Mouse (Mus musculus): ENCODE results near the gene Aktip.

Gene Aktip

DNA sequence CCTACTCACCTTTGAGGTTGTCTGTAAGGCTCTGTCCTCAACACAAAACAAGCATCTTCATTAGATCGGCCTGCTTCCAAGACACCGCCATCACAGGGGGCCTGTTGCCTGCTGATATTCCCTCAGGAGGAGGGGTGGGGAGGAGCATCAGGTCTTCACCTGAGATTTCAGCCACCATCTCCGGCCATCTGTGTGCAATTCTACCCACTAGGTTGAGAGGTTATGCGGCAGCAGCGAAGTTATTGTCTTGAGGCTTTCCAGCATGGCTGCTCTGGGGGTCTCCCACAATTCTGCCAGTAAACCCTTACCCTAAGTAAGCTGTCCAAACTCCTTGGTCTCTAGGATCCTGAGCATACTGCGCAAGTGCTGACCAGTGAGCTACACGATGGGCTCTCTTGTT, at the start of gene Aktip:
Gene Aktip (minus strand): TSS at position 101 of the 400 bp plus-strand sequence.
- DNase-seq (ENCODE audit: inconsistent age in 2 of 2, low spot score in 1 of 2) = no peak

GRCm38 (mm10) chr8:91245821-91246454, 46.2 kb upstream of the Aktip start:
- no peak for DNase-seq (ENCODE audit: inconsistent age in 2 of 2, low spot score in 1 of 2)

GRCm38 (mm10) chr8:91242721-91243120, 42.9 kb upstream of the Aktip start:
- no peak for DNase-seq (ENCODE audit: inconsistent age in 2 of 2, low spot score in 1 of 2)

DNA sequence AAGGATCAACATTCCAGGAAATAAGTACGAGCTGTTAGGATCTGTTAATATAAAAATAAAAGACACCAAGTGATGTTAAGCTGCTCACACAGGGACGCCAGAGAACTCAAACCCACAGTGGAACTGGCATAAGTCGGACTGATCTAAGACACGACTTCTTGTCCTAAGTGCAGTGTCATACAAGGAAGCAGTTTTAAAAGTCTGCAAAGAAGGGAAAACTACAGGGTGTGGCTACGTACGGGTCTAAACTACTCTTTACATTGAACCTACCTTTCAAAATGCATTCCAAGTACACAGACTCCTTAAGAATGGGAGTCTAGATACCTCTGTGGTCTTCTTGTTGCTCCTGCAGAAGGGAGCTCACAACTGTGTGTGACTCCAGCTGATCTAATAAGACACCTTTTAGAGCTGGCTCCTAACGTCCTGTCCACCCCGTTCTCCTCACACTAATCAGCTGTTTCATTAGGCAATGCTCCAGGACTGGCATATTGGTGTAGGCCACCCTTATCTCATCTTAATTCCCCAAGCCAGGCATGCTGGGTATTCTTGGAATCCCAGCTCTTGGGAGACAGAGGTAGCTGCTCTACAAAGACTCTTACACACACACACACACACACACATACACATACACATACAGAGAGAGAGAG, 42.2 kb upstream of the Aktip start:
- DNase-seq (ENCODE audit: inconsistent age in 2 of 2, low spot score in 1 of 2) = no peak

DNA sequence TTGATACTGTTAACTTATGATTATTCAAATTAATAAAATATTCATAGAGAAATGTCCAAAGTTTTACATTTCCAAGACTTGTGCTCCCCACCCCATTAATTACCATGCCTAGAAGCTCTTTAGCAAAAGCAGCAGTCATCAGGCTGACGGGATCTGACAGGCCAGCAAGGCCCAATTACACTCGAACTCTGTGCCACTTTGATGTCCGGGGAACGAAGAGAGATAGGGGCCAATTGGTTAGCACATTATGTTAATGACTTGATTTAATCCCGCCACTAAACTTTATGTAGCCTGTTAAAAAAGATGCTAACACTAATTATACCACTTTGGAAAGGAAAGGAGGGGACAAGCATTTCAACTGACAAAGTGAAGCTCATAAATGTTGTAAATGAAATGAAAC, 41.6 kb upstream of the Aktip start:
- no peak for DNase-seq (ENCODE audit: inconsistent age in 2 of 2, low spot score in 1 of 2)

- no peak for DNase-seq (ENCODE audit: inconsistent age in 2 of 2, low spot score in 1 of 2)
Measured at GRCm38 (mm10) chr8:91237191-91237590, 37.4 kb upstream of the Aktip start.

- DNase-seq (ENCODE audit: inconsistent age in 2 of 2, low spot score in 1 of 2) = no peak
Measured at GRCm38 (mm10) chr8:91234097-91234496, 34.3 kb upstream of the Aktip start.

DNA sequence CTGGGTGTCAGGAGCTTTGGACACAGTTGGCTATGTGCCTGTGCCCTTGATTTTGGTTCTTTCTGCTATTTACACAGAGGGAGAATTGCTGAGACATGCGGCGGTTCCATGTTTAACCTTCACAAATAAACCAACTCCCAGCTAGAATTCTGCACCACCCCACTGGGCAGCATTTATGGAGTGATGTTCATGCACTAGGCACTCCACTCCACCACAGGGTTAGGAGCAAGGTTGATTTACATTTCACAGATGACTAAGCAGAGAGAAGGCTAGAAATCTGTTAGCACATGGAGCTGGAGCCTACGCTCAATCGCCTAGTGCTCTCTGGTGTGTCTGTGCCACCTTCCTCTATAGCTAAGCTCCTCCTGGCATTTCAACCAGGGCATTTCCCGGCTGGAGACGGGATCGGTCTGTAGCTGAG, 27.7 kb upstream of the Aktip start:
- DNase-seq (ENCODE audit: inconsistent age in 2 of 2, low spot score in 1 of 2) = peak in 1 of 2 experiments; percentile 48

- DNase-seq (ENCODE audit: inconsistent age in 2 of 2, low spot score in 1 of 2) = no peak
Measured at GRCm38 (mm10) chr8:91224227-91224626, 24.5 kb upstream of the Aktip start.

DNA sequence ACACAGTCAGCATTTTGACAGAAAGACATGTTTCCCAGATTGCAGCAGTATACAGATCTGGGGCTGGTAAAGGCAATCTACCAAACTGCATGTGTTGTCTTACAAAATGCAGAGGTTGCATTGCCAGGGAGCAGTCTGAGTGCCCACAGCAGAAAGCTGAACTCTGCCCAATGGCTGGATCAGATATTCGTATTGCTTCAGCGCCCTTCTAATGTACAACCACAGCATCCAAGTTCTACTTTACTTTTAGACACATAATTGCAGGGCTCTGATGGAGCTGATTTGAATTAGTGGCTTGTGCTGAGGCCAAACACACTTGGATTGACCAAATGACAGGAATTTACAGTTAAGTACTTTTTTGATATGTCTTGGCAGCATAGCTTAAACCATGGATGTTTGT, 22.1 kb upstream of the Aktip start:
- no peak for DNase-seq (ENCODE audit: inconsistent age in 2 of 2, low spot score in 1 of 2)

DNA sequence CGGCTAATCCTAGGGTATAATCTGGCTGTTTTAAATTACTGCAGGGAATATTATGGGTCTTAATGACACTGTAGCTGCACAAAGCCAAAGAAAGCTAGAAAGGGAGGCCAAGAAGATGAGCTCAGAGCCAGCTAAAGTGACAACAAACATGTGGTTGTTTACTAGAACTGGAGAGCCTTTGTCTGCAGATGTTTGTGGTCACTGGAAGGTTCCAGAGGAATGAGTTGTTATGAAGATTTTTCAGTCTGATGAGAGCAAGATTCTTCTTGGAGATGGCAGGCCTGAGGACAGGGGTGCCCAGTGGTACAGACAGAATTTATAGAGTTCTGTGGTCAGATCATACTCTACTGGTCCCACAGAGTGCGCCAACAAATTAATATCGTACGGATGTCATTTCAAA, 18.5 kb upstream of the Aktip start:
- no peak for DNase-seq (ENCODE audit: inconsistent age in 2 of 2, low spot score in 1 of 2)

DNA sequence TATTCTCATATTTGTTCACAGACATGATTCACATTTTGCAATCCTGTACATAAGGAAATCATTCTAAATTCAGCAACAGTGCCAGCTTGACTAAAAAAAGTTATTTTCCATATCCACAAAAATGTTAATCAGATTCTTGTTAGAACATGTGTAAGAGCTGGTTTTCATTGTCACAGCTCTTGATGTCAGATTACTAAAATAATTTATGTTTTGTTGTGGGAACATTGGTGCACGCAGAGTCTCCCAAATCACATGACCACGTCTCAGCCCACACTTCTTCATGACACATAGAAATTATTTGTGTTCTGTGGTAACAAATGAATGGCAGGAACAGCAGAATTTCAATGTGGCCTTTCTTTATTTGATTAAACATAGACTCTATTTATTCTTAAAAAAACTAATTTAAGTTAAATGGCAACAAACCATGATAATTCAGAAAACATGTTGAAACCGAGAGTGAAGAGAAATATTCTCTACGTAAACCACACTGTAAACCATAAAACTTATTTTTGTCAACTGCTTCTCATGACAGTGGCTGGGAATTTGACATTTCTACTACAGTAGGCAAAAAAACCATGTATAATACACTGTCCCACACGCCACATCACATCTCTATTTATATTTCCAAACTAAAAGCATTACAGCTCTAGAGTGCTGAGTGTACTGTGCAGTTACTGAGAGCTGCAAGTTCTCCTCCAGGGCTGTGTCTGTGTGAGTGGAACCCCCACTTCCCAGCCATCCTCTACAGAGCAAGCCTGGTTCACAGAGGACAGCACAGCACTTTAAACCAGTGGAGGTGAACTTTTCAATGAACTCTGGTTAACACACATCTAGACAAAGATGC, 17.5 kb upstream of the Aktip start:
- no peak for DNase-seq (ENCODE audit: inconsistent age in 2 of 2, low spot score in 1 of 2)

DNA sequence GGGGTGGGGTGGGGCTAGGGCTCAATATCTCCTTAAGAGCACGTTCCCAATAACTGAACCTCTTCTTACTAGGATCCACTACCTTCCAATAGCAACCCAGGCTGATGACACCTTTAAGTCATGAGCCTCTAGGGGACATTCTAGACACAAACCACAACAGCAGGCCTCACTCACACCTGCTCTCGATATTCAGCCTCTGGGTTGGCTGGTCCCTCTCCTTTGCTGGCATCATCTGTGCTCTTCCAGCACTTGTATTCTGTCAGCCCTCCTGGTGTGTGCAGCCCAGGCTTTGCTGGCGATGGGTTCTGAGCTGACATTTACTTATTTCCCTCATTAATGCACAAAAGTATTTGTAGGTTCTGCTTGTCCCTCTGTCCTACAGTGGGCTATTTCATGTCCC, 14.5 kb upstream of the Aktip start:
- DNase-seq (ENCODE audit: inconsistent age in 2 of 2, low spot score in 1 of 2) = no peak

DNA sequence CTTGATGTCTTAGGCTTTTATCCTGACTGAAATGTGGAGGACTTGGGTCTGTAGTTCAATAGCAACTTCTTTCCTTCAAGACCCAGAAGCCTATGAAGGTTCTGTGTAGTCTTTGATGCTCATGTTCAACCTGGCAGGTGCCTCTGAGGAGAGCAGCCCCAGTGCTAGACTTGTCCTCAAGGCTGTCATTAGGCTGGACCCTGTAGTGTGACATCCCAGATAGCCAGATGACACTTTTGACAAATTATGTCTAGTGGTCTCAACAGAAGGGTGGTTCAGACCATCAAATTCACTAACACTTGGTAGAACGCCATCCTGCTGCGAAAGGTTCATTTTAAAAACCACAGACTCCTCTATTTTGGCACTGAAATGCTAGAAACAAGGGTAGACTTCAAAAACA, 13.2 kb upstream of the Aktip start:
- no peak for DNase-seq (ENCODE audit: inconsistent age in 2 of 2, low spot score in 1 of 2)

GRCm38 (mm10) chr8:91209658-91210057, 9.9 kb upstream of the Aktip start:
- no peak for DNase-seq (ENCODE audit: inconsistent age in 2 of 2, low spot score in 1 of 2)

GRCm38 (mm10) chr8:91207676-91208075, 7.9 kb upstream of the Aktip start:
- no peak for DNase-seq (ENCODE audit: inconsistent age in 2 of 2, low spot score in 1 of 2)

GRCm38 (mm10) chr8:91205897-91206296, 6.1 kb upstream of the Aktip start:
- no peak for DNase-seq (ENCODE audit: inconsistent age in 2 of 2, low spot score in 1 of 2)

- DNase-seq (ENCODE audit: inconsistent age in 2 of 2, low spot score in 1 of 2) = no peak
Measured at GRCm38 (mm10) chr8:91201184-91201583, 1.4 kb upstream of the Aktip start.

GRCm38 (mm10) chr8:91198036-91198435, 1.7 kb downstream of the Aktip start:
- no peak for DNase-seq (ENCODE audit: inconsistent age in 2 of 2, low spot score in 1 of 2)

DNA sequence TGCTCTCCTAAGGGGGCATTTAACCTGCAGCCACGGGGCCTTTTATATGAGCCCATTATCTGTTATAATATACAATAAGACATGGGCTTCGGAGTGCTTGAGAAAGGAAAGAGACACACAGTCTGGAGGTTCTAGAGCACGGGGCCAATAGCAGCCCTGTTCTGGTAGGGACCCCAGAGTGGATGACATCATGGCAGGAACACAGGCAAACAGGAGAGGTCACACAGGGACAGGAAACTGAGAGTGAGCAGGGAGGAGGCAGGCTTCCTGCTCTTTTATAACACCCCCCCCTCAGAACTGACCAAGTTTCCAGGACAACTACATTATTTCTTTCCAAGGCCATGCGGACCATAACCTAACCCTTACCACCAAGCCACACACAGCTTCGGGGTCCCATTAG, 2.5 kb downstream of the Aktip start:
- DNase-seq (ENCODE audit: inconsistent age in 2 of 2, low spot score in 1 of 2) = no peak

GRCm38 (mm10) chr8:91196661-91197060, 3.1 kb downstream of the Aktip start:
- DNase-seq (ENCODE audit: inconsistent age in 2 of 2, low spot score in 1 of 2) = no peak

DNA sequence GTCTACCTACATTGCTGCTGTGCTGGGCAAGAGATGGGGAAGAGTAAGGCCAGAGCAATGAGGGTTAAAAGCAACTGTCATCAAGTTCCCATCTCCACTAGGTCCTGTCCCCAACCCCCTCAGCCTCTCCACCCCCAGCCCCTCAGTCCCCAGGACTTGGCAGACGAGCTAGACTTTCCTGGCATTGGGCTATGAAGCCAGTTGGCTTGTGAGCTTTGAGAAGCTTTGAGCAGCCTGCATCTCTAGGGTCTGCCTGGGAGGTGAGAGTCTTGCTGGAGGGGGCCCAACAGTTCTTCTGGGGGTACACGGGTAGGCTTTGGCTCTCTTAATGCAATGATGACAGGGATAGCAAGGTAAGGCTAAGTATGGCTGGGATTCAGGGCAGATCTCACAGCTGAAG, 5.7 kb downstream of the Aktip start:
- DNase-seq (ENCODE audit: inconsistent age in 2 of 2, low spot score in 1 of 2) = no peak

Measured in adrenal gland, adult (tissue).